Mouse (Mus musculus) midbrain, embryonic 10.5 days (tissue): Measurements from ENCODE around the gene H2al2b. TPM values are rescaled to one million over a fixed set of nuclear protein-coding genes. Genes with fewer than 3 reads are reported as not detected.
"Not testable (repeated sequence)": the region's sequence is repeated elsewhere in the genome, so short reads cannot be mapped to it uniquely, and the experiment has no call there.

Experiments used
- DNase-seq: peaks from one replicate; pipeline ENCODE4 v3.0.0-alpha.2; 2017; ENCODE audit warnings: low spot score
- H3K27ac ChIP-seq: fragments of 300-500 bp; sonication (generic); replicated peaks from 2 replicates; pipeline ENCODE4 v1.5.1; 2016; ENCODE audit warnings: mild to moderate bottlenecking
- H3K27me3 ChIP-seq: fragments of 300-500 bp; sonication (generic); 2 replicates; pipeline ENCODE4 v1.6.1; 2016; ENCODE audit warnings: low read depth, mild to moderate bottlenecking; ENCODE audit not compliant: poor library complexity, severe bottlenecking
- H3K36me3 ChIP-seq: fragments of 300-500 bp; sonication (generic); 2 replicates; pipeline ENCODE4 v1.6.1; 2016; ENCODE audit warnings: mild to moderate bottlenecking, moderate library complexity
- H3K4me1 ChIP-seq: fragments of 300-500 bp; sonication (generic); 2 replicates; pipeline ENCODE4 v1.6.1; 2016
- H3K4me3 ChIP-seq: fragments of 300-500 bp; sonication (generic); 2 replicates; pipeline ENCODE4 v1.5.1; 2016; ENCODE audit warnings: mild to moderate bottlenecking, moderate library complexity
- H3K9me3 ChIP-seq: fragments of 300-500 bp; sonication (generic); replicated peaks from 2 replicates; pipeline ENCODE4 v1.6.1; 2016; ENCODE audit warnings: mild to moderate bottlenecking
- WGBS: fragments of 180-500 bp; shearing (Covaris S2); methylation state at CpG from one replicate; pipeline ENCODE4 v1.1.7; 2016; 5-methylcytosine and 5-hydroxymethylcytosine counted together
- polyA plus RNA-seq: library from polyadenylated mRNA; unstranded; fragments of >200 nt; fragmentation: Nextera tagmentation; extraction: Ambion mirVana; gene quantifications from 2 replicates; pipeline ENCODE4 v1.2.1, GENCODE M21; 2016

The H2al2b gene
- not detected in 2 replicates for polyA plus RNA-seq

DNA sequence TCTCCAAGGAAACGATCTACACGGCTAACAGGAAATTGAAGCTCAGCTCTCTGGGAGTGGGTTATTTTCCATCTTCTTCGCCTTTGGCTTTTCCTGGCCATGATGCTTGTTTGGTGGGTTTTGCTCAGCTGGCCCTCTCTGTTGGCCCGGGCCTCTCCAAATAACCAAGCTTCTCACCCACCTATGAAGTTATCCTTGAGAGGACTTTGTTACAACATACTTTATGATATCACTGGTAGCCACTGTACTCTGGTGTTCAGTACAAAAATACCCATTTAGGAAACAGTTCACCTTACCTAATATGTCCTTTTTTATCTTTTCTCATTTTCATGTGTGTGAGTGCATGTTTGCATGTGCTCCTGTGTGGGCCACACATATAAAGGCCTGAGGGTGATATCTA lies at the start of gene H2al2b:
Gene H2al2b (minus strand): TSS at position 101 of the 400 bp plus-strand sequence.
- not testable (repeated sequence) for H3K4me3 ChIP-seq, H3K27ac ChIP-seq, DNase-seq, H3K4me1 ChIP-seq, H3K9me3 ChIP-seq, H3K27me3 ChIP-seq, H3K36me3 ChIP-seq
- no CpG with 5 or more reads among the region's 4 CpGs for WGBS

Other genes starting within 250 kb of the H2al2b start
- not detected in 2 replicates for gene H2al2c, start 121.6 kb downstream of the H2al2b start, polyA plus RNA-seq
- not detected in 2 replicates for gene Sry, start 57.0 kb downstream of the H2al2b start, polyA plus RNA-seq
- gene Gm4064, start 75.5 kb upstream of the H2al2b start, polyA plus RNA-seq = not detected in 2 replicates
- gene Rbmy, start 110.0 kb upstream of the H2al2b start, polyA plus RNA-seq = not detected in 2 replicates
- gene Gm10256, start 110.0 kb upstream of the H2al2b start, polyA plus RNA-seq = not detected in 2 replicates
- gene Gm10352, start 180.3 kb upstream of the H2al2b start, polyA plus RNA-seq = not detected in 2 replicates
- not detected in 2 replicates for gene Gm29289, start 211.9 kb upstream of the H2al2b start, polyA plus RNA-seq